Mouse (Mus musculus): ENCODE data around the gene Gpr137c. TPM values are rescaled to one million over a fixed set of nuclear protein-coding genes. Genes with fewer than 3 reads are reported as not detected.

The Gpr137c gene
- polyA plus RNA-seq, 1 experiment from 2014 or later = 1.6 TPM

DNA sequence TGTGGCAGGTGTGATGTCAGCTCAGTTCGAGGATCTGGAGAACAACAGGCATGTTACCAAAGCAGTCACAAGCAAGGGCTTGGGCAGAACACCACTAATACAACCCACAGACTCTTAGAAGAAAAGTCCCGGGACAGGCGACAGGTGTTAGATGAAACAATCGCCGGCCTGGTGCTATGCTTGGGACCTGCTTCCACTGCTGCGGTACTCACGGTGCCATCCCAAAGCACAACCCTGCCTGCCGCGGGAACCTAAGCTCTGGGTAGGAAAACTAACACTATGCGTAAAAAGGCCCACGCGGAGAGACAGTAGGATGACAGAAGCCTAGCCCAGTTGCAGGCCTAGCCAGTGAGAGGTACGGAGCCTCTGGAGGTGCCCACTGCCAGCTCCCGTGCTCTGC, 90.6 kb downstream of the Gpr137c start:
- Histone ChIP-seq H3K4me2 (ENCODE audit: low read depth, low read length) (no peak overlapping the region), H3K27ac (ENCODE audit: low read length) (no peak overlapping the region), H3K9ac (ENCODE audit: low read length) (no peak overlapping the region), H3K4me3 (ENCODE audit: low read length) (no peak overlapping the region), H3K27me3 (ENCODE audit: control insufficient read depth, insufficient read depth, low read depth, low read length) (no peaks in the 10 kb centered on the region), H3K36me3 (ENCODE audit: control insufficient read depth, insufficient read depth, low read length) (no peaks in the 10 kb centered on the region), H3K4me1 (replicated peaks; ENCODE audit: control insufficient read depth, insufficient read depth, low read length) (peaks cover 7% of the 10 kb centered on the region), H3K9me3 (ENCODE audit: control insufficient read depth, low read length) (no peaks in the 10 kb centered on the region)
- ATAC-seq (ENCODE audit: low read depth) = no peak
- 91% methylated on average over 14 of the region's 14 CpGs for WGBS

DNA sequence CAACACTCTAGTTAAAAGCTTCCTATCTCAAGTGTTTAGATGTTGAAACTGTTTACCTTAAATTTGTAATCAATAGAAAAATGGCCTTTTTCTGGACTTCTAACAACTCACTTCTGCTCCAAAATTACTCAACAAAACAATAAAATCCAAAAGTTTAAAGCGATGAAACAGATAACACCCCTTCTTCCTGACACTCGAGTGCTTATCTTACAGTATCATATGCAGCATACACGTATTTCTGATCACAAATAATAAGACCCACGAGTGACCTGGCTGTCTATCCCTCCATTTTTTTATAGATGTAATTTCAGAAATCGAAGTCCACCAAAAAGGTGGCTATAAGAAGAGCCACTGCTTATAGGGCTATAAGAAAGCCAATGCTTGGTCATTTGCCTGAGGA, 97.4 kb downstream of the Gpr137c start:
- Histone ChIP-seq H3K4me3 (ENCODE audit: low read length) (peak overlapping the region; percentile 81), H3K9me3 (ENCODE audit: control insufficient read depth, low read length) (no peaks in the 10 kb centered on the region), H3K9ac (ENCODE audit: low read length) (peak overlapping the region; percentile 87; the same call in 1 of the 2 replicates), H3K4me2 (ENCODE audit: low read depth, low read length) (peak overlapping the region; percentile 84), H3K4me1 (replicated peaks; ENCODE audit: control insufficient read depth, insufficient read depth, low read length) (peaks cover 16% of the 10 kb centered on the region), H3K27me3 (ENCODE audit: control insufficient read depth, insufficient read depth, low read depth, low read length) (no peaks in the 10 kb centered on the region), H3K27ac (ENCODE audit: low read length) (no peak overlapping the region), H3K36me3 (ENCODE audit: control insufficient read depth, insufficient read depth, low read length) (no peaks in the 10 kb centered on the region)
- WGBS = 62% methylated on average over 5 of the region's 5 CpGs
- ATAC-seq (ENCODE audit: low read depth) = no peak

DNA sequence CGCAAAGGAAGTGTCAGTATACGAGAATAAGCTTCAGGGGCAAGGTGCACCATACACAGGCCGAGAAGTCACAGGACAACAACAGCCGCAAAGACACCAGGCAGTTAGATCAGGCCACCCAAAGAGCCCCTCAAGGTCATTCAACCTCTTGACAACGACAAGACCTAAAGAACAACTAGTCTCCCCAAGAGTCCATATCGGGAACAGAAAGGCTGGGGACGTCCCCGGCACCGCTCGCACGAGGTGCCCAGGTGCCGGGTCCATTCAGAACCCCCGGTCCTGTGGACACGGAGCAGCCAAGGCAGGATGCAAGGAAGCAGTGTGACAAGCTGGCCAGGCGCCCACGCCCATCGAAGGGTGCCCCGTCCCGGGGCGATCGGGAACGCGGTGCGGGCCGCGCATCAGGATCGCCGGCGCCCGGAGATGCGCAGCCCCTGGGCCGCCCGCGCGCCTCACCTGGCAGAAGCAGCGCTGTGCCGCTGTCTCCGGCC, 98.4 kb downstream of the Gpr137c start:
- Histone ChIP-seq H3K9me3 (ENCODE audit: control insufficient read depth, low read length) (no peaks in the 10 kb centered on the region), H3K36me3 (ENCODE audit: control insufficient read depth, insufficient read depth, low read length) (no peaks in the 10 kb centered on the region), H3K4me1 (replicated peaks; ENCODE audit: control insufficient read depth, insufficient read depth, low read length) (peaks cover 16% of the 10 kb centered on the region), H3K4me2 (ENCODE audit: low read depth, low read length) (peak overlapping the region; percentile 84), H3K27ac (ENCODE audit: low read length) (peak overlapping the region; percentile 88), H3K4me3 (ENCODE audit: low read length) (peak overlapping the region; percentile 81), H3K9ac (ENCODE audit: low read length) (peak overlapping the region; percentile 87), H3K27me3 (ENCODE audit: control insufficient read depth, insufficient read depth, low read depth, low read length) (no peaks in the 10 kb centered on the region)
- peak; percentile 4; the same call in 1 of the 2 replicates for ATAC-seq (ENCODE audit: low read depth)
- WGBS = under 1% methylated on average over 36 of the region's 38 CpGs

DNA sequence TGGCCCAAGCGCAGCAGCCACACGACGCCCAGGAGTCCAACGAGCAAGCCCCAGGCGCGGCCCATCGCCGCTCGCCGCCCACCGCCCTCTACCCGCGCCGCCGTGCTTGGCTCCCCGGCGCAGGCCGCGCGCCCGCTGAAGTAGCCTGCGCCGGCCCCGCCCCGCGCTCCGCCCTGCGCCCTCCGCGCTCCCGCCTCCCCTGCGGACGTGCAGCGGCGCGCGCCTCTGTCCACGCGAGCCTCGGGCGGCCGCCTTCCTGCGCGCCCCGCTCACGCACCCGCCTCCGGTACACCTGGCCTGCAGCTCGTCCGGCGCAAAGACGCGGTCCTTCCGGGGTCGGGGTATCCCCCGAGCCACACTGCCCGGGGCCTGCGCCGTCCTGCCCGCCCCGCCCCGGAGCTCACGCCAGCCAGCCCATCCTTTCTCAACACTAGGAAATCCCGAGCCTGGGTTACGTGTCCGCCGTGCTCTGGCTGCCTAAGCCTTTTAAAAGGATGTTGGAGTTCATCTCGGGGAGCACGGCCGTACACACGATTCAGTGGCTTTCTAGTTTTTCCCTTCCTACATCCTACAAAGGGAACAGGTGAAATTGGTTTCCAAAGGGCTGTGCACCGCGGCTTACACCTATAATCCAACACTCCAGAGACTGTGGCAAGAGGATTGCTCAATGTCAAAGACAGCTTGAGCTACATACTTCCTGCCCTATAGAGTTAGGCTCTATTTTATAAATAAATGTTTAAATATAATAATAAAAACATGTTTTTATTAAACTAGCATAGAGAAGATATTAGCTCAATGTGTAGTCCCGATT, 99.1 kb downstream of the Gpr137c start, which contains the start of gene Ero1l:
Ero1l (minus strand) TSS at position 346 of the 811 bp plus-strand sequence.
- H3K4me3 ChIP-seq (ENCODE audit: low read length) = peak within 1 kb of the TSS; percentile 81
- peak; percentile 96 for ATAC-seq (ENCODE audit: low read depth)
- H3K9ac ChIP-seq (ENCODE audit: low read length) = peak within 1 kb of the TSS; percentile 87
- no peaks in the 10 kb centered on the region for H3K36me3 ChIP-seq (ENCODE audit: control insufficient read depth, insufficient read depth, low read length)
- H3K27ac ChIP-seq (ENCODE audit: low read length) = peak within 1 kb of the TSS; percentile 88
- peak within 1 kb of the TSS; percentile 84 for H3K4me2 ChIP-seq (ENCODE audit: low read depth, low read length)
- H3K27me3 ChIP-seq (ENCODE audit: control insufficient read depth, insufficient read depth, low read depth, low read length) = no peaks in the 10 kb centered on the region
- H3K9me3 ChIP-seq (ENCODE audit: control insufficient read depth, low read length) = no peaks in the 10 kb centered on the region
- H3K4me1 ChIP-seq (replicated peaks; ENCODE audit: control insufficient read depth, insufficient read depth, low read length) = peaks cover 16% of the 10 kb centered on the region
- 1% methylated on average over 65 of the region's 74 CpGs for WGBS

DNA sequence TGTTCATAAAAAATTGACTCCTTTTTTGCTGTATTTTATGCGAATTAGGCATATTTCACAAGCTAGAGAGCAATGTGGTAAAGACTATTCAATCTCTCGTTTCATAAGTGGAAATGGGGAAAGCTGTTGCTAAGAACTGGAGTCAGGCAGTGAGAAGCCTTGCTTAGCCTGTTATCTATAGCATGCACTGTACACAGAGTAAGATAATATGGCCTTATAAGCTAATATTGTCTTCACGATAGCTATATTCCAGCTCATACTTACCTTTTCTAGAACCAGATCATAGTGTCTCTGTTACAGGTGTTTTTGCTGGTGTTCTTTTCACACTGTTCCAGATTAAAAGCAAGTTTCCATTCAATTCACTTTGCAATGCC, 99.7 kb downstream of the Gpr137c start:
- no peak overlapping the region for H3K9ac ChIP-seq (ENCODE audit: low read length)
- peaks cover 16% of the 10 kb centered on the region for H3K4me1 ChIP-seq (replicated peaks; ENCODE audit: control insufficient read depth, insufficient read depth, low read length)
- no peaks in the 10 kb centered on the region for H3K36me3 ChIP-seq (ENCODE audit: control insufficient read depth, insufficient read depth, low read length)
- no peak overlapping the region for H3K4me2 ChIP-seq (ENCODE audit: low read depth, low read length)
- WGBS = 46% methylated on average over 3 of the region's 3 CpGs
- H3K27ac ChIP-seq (ENCODE audit: low read length) = no peak overlapping the region; the same call in 1 of the 2 replicates
- no peaks in the 10 kb centered on the region for H3K9me3 ChIP-seq (ENCODE audit: control insufficient read depth, low read length)
- H3K27me3 ChIP-seq (ENCODE audit: control insufficient read depth, insufficient read depth, low read depth, low read length) = no peaks in the 10 kb centered on the region
- peak overlapping the region; percentile 81; the same call in 1 of the 2 replicates for H3K4me3 ChIP-seq (ENCODE audit: low read length)
- ATAC-seq (ENCODE audit: low read depth) = no peak

DNA sequence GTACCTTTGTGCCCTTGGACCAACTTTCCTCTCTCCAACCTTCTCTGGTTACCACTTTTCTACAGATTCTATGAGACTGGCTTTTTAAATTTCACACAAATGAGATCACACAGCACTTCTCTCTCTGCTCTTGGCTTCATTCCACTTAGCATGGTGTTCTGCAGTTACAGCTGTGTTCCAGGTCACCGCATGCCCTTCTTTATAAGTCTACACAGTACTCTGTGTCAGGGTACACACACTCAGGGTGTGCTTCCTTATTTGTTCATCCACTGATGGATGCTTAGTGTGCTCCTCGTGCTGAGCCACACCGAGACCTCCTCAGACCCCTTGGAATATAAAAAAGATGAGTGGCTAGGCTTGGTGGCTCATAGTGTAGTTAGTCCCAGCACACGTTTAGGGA, 100.6 kb downstream of the Gpr137c start:
- Histone ChIP-seq H3K4me2 (ENCODE audit: low read depth, low read length) (no peak overlapping the region), H3K4me3 (ENCODE audit: low read length) (no peak overlapping the region), H3K4me1 (replicated peaks; ENCODE audit: control insufficient read depth, insufficient read depth, low read length) (peaks cover 13% of the 10 kb centered on the region), H3K27ac (ENCODE audit: low read length) (no peak overlapping the region), H3K27me3 (ENCODE audit: control insufficient read depth, insufficient read depth, low read depth, low read length) (no peaks in the 10 kb centered on the region), H3K9me3 (ENCODE audit: control insufficient read depth, low read length) (no peaks in the 10 kb centered on the region), H3K36me3 (ENCODE audit: control insufficient read depth, insufficient read depth, low read length) (no peaks in the 10 kb centered on the region), H3K9ac (ENCODE audit: low read length) (no peak overlapping the region)
- 69% methylated on average over 4 of the region's 4 CpGs for WGBS
- ATAC-seq (ENCODE audit: low read depth) = no peak

DNA sequence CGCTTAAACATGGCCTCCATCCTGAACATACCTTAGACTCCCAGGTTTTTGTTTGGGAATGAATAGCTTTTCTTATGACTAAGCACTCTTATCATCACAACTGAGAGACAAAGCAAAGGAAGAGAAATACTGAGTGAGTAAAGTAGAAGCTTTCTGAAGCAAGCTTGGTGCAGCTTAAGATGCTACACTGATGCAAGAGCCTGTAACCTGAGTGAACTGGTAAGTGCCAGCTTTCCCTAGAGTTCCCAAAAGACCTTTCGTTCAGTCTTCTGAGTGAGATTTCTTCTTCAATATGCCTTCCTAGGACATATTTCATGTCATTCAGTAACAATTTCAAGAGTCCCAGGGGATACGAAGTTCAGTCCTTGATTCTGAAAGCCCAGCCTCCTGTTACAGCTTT, 101.5 kb downstream of the Gpr137c start:
- WGBS = 69% methylated on average over 3 of the region's 3 CpGs
- no peak overlapping the region for H3K4me2 ChIP-seq (ENCODE audit: low read depth, low read length)
- H3K27ac ChIP-seq (ENCODE audit: low read length) = no peak overlapping the region
- H3K4me1 ChIP-seq (replicated peaks; ENCODE audit: control insufficient read depth, insufficient read depth, low read length) = peaks cover 7% of the 10 kb centered on the region; the same call in 1 of the 2 replicates
- no peak for ATAC-seq (ENCODE audit: low read depth)
- H3K27me3 ChIP-seq (ENCODE audit: control insufficient read depth, insufficient read depth, low read depth, low read length) = no peaks in the 10 kb centered on the region
- no peak overlapping the region for H3K4me3 ChIP-seq (ENCODE audit: low read length)
- H3K9me3 ChIP-seq (ENCODE audit: control insufficient read depth, low read length) = no peaks in the 10 kb centered on the region
- no peak overlapping the region for H3K9ac ChIP-seq (ENCODE audit: low read length)
- no peaks in the 10 kb centered on the region for H3K36me3 ChIP-seq (ENCODE audit: control insufficient read depth, insufficient read depth, low read length)

DNA sequence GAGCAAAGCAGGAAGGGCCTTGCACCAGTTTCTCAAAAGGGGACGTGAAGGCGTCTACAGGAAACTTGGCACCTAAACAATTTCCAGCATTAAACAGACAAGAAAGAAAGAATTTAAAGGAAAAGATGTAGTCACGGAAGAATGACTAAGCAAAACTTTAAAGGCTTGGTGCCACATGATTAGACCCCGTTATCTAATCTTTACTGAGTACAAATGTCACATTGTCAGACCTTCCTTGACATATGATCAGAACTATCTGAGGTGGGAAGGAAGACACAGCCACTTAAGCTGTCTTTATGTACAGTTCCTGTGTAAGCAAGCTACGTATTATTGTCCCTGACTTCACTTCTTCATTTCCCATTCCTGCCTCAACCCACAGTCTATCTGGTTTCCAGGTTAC, 102.1 kb downstream of the Gpr137c start:
- ATAC-seq (ENCODE audit: low read depth) = no peak
- Histone ChIP-seq H3K27me3 (ENCODE audit: control insufficient read depth, insufficient read depth, low read depth, low read length) (no peaks in the 10 kb centered on the region), H3K36me3 (ENCODE audit: control insufficient read depth, insufficient read depth, low read length) (no peaks in the 10 kb centered on the region), H3K4me1 (replicated peaks; ENCODE audit: control insufficient read depth, insufficient read depth, low read length) (peaks cover 7% of the 10 kb centered on the region; the same call in 1 of the 2 replicates), H3K27ac (ENCODE audit: low read length) (no peak overlapping the region), H3K4me3 (ENCODE audit: low read length) (no peak overlapping the region), H3K4me2 (ENCODE audit: low read depth, low read length) (no peak overlapping the region), H3K9me3 (ENCODE audit: control insufficient read depth, low read length) (no peaks in the 10 kb centered on the region), H3K9ac (ENCODE audit: low read length) (no peak overlapping the region)
- 38% methylated on average over 5 of the region's 5 CpGs for WGBS

DNA sequence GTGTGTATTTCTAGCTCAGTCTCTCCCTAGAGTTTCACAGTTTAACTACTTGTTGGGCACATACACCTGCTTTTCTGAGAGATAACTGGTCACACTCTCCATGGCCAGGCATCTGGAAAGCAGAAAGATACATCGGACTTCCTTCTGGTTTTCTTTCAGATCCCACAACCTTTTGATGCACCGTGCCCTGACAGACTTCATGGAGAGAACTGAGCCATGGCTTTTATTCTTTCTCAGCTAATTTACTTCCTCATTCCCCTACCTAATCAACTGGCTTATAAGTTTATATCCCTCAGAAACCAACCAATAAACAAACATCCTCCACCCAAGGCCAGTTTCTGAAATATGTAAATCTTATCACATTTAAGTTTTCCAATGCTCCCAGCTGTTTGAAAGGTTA, 102.9 kb downstream of the Gpr137c start:
- ATAC-seq (ENCODE audit: low read depth) = no peak
- no peak overlapping the region for H3K4me2 ChIP-seq (ENCODE audit: low read depth, low read length)

More for the DNA sequence above, 102.9 kb downstream of the Gpr137c start:
- WGBS = 82% methylated on average over 2 of the region's 2 CpGs
- Histone ChIP-seq H3K27me3 (ENCODE audit: control insufficient read depth, insufficient read depth, low read depth, low read length) (no peaks in the 10 kb centered on the region), H3K9me3 (ENCODE audit: control insufficient read depth, low read length) (no peaks in the 10 kb centered on the region), H3K4me3 (ENCODE audit: low read length) (no peak overlapping the region), H3K36me3 (ENCODE audit: control insufficient read depth, insufficient read depth, low read length) (no peaks in the 10 kb centered on the region), H3K4me1 (replicated peaks; ENCODE audit: control insufficient read depth, insufficient read depth, low read length) (peaks cover 2% of the 10 kb centered on the region; the same call in 1 of the 2 replicates), H3K27ac (ENCODE audit: low read length) (no peak overlapping the region), H3K9ac (ENCODE audit: low read length) (no peak overlapping the region)
